Mouse (Mus musculus) urinary bladder, adult 2 months (tissue): ENCODE measurements around the gene Tex36. TPM values are rescaled to one million over a fixed set of nuclear protein-coding genes. Genes with fewer than 3 reads are reported as not detected.

Experiments used
- DNase-seq: peaks from one replicate; pipeline ENCODE4 v3.0.0; 2022; ENCODE audit warnings: low spot score
- polyA plus RNA-seq: library from polyadenylated mRNA; depleted of rRNA; stranded (reverse); fragments of >200 nt; gene quantifications from 2 replicates; pipeline ENCODE4 v1.2.3, GENCODE M21; 2012; rRNA removed

Gene Tex36
- polyA plus RNA-seq: not detected in 2 replicates

DNA sequence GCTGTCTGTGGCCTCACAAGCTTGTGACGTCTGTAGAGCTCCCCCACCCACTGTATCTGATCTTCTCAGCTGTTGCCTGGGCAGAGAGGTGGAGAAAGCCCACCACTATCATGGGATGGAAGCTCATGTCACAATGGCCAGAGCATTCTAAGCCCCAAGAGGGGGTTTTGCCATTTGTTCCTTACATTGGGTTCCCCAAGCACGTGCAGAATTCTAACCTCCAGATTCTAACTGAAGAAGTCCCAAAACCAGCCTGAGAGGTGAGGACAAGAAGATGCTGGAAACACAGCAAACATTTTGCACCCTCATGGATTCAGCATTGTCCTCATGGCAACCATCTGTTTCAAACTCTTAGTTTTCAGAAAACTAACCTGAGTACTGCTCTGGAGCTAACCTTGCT, at the start of gene Tex36:
TSS of gene Tex36 (minus strand) at position 101 of the 400 bp plus-strand sequence.
- no peak for DNase-seq

DNA sequence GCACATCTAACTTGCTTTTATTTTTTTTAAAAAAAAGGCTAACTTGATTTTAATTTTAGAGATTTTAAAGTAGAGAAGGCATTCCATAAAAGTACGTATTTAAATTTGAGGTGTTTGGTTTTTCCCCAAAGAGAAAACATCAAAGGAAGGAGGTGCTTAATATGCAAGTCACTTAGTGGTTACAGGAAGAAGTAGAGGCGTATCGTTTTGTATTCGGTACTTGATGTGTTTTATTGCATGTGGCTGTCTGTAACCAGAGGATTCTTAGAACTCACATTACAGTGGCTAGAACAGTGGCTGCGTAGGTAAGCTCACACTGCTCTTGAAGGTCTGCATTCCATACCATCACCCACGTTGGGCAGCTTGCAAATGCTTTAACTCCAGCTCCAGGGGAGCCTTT, 43.8 kb upstream of the Tex36 start:
- no peak for DNase-seq

DNA sequence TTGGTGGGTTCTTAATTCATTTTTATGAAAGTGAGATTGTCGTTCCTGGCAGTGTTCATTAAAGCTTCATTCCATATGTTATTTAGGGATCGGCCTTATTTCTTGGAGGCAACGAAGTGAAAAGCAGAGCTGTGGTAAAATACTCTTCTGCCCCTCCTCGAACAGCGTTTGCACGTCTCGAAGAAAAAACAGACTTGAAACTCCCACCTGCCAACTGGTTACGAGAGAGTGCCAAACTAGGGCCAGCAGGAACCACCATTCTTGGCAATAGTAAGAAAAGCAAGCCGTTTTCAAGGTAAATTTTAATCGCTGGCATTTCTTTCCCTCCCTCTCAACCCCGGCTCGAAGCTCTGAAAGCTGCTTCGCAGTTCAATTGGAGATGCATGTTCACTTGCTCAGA, 36.9 kb upstream of the Tex36 start:
- no peak for DNase-seq

DNA sequence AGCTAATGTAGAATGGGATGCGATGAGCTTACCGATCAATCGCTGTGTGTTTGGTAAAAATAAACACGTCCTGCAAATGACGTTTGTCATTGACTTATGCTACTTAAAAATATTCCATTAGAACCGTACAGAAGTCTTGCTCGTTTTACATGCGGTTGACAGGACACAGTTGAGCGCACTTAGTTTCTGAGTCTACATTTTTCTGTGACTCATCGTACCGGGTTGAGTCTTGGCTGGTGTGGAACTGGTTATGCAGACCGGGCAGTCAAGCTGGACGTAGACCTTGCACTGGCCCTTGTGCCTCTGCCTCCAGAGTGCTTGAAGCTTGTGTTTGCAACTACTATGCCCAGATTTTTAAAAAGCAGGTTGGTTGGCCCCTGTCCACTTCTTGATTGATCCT, 36.3 kb upstream of the Tex36 start:
- DNase-seq: no peak

DNA sequence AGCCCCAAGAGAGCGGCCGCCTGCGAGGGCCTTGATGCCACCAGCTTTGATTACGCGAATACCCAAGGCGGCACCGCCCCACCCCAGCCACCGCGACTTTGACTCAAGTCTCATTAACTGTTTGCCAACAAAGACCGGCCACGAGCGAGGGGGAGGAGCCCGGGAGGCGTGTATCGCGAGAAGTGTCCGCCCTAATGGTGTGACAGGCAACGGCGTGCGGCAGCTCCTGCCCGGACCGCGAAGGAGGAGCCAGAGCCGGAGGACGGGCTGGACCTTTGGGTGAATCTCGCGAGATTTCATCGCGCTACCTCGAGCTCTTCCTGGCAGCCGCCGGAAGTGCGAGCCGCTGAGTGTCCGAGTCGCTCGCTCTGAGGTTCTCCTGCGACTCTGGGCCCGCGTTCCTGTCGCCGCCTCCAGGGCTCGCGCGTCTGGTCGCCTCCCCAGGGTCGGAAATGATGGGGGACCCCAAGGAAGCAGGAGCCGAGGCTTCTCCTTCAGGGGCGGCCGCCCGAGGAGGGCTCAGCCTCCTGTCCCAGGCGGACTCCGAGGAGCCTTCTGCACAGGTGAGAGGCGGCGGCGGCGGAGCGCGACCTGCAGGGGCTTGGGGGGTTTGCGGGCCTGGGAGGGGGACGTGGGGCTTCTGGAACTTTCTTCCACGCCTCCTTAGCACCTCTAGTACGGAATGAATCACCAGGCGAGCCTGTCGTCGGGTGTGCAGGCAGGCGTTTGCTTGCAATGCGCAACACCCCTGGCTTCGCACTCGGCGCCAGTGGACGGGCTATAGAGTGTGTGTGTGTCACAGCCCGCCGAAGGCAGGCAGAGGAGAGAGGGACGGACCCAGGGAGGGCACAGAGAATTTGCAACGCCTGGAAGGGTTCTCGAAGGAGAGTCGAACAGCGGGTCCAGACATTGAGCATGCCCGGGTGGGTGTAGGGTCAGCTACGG, 35.7 kb upstream of the Tex36 start, which contains the start of gene Edrf1:
TSS of gene Edrf1 (plus strand) at position 183 of the 945 bp plus-strand sequence.
- DNase-seq: peak; percentile 92

DNA sequence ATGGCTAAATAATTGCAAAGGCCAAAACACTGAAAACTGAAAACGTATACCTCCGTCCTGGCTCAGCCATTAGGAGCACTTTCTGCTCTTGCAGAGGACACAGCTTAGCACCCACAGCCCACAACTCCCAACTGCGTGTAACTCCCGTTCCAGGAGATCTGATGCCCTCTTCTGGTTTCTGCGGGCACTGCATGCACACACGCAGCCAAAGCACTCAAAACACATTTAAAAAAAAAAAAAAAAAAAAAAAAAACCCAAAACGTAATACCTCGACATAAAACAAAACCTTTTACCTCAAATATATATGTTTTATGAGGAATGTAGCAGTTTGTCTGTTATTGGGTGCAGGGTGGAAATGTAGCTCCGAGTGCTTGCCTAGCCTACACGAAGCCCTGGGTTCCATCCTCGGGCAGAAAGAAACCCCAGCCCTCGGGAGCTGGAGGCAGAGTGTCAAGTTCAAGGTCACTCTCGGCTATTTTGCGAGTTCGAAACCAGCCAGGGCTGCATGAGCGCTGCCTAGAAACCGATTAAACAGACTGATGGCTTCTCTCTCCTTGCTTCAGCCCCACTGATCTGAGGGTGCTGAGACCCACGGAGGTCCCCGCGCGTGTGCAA, 34.9 kb upstream of the Tex36 start:
- DNase-seq: peak; percentile 62

DNA sequence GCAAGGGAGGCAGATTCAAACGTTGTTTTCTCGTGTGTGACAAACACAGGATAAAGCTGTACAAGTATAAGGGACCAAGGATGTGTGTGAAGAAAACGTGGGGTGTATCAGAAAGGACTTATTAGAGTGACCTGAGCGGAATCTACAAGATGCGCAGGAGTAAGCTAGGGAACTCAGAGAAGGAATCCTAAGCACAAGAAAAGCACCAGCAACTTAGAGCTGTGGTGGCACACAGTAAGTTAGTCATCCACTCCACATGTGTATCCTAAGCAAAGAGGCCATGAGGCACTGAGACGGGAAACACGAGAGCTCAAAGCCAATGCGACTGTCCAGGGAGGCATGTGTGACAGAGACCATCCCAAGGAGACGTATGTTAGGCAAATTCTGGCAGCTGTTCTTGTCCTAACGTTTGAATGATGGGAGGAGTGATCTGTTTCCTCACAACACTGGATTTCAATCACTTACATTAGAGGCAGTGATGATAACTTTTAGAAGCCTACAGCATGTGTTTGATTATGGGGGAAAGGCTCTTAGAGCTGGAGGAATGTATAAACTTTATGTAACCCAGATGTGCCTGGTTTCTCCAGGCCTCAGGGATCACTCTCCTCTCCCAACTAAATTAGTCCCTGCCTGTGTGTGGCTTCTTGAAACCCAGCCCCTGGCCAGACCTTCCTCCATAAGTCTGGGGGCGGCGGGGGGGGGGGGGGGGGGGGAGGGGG, 33.1 kb upstream of the Tex36 start:
- DNase-seq: no peak

DNA sequence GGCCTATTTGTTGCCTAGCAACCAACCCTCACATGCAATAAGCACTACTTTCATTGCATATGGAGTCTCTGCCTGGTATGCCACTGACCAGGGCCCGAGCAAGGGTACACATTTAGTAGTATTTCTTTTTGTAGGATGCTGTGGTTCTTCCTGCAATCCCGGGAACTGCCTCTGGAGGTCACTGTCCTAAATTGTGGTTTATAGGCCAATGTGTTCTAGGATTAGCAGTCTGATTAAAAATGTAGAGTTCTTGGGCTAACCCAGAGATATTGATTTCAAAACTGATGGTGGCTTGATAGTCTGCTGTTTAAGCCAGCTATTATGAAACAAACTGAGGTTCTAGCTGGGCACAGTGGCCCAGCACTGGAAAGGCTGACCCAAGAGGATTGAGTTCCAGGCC, 30.5 kb upstream of the Tex36 start:
- DNase-seq: no peak

DNA sequence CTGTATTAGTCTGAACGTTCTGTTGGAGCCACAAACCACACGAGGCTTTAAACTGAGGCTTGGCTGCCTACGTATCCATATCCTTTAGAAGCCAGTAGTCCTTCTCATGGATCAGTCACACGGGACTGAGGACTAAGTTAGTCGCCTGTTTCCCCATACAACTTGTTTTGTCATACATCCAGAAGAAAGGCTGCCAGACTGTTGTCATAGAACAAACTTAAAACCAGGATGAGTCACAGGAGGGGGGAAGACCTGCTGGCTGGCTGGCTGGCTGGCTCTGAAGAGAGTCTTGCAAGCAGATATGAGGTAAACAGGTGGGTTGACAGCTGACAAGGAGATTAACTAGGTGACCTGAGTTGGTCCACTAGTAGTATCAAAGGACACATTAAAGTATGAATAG, 28.9 kb upstream of the Tex36 start:
- DNase-seq: no peak

DNA sequence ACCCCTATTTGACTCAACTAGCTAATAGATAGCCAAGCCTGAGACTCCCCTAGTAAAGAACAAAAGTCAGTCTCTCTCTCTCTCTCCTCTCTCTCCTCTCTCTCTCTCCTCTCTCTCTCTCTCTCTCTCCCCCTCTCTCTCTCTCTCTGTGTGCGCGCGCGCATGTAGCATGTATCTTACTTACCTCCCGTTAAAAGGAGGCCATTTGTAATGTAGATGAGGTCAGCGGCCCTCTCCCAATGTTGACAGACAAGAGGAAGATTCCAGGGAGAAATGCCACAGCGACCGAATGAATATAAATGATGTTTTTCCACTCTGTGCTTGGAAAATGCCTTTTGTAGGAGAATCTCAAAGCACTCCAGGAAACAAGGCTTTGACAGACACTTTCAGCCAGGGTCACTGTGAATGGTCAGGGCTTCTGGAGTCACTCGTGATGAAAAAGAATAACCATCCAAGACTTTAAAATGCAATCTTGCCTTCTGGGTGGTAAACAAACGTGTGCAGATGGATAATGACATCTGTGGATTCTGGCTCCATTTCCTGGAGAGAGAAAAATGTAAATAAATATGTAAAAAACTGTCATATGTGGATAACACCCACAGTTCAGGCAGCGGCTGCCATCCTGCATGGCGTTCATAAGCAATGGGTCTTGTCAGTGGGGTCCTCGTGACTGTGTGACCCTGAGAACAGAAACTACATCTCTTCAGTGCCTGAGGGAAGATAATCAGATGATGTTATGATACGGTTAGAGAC, 25.4 kb upstream of the Tex36 start:
- DNase-seq: no peak

DNA sequence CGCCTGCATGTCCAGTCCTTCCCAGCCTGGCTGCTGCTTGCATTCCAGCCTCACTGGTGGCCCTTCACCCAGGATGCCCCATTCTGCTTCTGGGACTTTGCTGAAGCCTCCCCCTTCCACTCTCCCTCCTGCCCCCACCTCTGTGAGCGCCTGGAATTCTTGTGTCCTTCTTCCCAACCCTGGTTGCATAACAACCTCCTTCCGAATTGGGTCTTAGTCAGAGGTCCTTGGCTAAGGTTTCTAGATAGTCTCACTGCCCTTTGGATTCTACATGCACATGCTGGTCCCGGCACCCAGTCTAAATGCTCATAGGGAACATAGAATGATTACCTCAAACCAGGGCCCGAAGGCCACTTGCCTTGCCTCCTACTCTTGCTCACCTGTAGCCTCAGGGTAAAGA, 21.3 kb upstream of the Tex36 start:
- no peak for DNase-seq

DNA sequence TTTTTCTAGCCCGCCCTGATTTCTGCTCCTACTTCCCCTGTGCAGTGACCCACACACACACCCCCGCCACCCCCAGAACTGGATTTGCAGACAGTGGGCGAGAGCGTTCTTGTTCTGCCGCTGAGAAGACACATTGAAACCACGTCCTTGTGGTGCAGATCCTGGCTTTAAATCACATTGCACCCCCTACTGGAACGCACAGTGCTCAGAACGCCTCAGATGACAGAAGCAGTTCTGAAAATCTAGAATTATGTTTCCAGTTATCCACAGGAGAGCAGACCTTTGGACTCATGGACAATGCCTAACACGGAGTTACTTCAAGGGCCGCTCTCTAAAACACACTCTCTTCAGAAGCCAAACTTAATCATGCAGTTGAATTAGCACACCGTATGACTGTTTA, 18.8 kb upstream of the Tex36 start:
- no peak for DNase-seq

DNA sequence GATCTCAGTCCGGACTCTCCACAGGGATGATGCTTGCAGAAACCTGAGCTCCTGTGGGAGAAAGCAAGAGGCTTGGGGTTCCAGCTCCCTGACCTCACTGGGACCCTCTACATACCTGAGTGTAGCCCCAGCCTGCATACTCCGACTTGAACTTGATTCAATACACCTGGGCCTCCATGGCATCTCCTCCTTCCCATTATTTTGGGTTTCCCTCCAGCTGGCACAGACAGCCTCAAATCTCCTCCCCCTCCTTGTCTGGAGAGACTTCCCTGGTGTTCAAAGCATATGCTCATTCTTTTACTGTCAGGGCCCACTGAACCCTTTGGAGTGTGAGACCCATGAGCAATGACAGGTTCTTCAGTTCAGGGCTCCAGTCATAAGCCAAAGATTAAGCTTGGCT, 11.0 kb upstream of the Tex36 start:
- no peak for DNase-seq

DNA sequence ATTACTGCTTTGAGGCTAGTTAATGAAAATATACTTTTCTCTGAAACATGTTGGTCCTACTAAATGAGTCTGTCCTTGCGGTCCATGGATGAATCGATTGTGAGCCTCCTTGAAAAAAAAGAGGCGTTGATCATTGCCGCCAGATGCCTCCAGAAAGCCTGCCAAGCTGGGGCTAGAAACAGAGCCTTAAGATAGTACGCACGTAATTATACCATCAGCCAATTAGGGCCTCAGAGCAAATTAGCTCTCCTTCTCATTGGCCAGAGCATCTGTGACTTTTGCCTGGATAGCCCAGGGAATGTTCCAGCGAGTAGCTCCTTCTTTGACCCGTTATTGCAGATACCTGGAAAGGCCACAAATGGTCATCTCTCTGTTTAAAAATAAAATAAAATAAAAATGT, 7.6 kb upstream of the Tex36 start:
- no peak for DNase-seq

DNA sequence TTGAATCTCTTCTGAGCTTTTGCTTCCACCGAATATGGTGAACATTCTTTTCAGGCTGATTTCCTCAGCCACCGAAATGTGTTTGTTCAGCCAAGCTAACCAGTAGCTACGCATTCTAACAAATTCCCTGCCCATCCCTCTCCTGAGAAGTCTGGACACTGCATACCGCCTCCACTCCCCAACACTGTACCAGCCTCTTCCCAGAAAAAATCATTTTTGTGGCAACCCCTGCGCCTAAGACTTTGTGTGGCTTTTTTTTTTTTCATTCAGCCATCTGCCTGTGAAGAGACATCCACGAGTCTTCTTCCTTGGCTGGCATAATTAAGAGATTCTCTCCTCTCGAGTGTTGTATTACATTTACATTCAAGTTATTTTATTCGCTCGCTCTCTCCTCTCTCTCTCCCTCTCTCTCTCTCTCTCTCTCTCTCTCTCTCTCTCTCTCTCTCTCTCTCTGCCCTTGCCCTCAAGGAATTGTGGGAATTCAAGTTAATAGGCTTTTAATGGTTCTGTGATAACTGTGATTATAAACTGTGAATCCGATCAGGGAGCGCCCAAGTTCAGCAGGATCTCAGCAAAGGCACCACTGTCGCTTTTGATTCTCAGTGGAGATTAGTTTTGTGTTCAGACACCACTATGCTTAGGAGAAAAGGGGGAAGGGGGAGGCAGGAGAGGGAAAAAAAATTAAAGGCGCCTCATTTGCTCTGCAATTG, 6.8 kb upstream of the Tex36 start:
- no peak for DNase-seq

DNA sequence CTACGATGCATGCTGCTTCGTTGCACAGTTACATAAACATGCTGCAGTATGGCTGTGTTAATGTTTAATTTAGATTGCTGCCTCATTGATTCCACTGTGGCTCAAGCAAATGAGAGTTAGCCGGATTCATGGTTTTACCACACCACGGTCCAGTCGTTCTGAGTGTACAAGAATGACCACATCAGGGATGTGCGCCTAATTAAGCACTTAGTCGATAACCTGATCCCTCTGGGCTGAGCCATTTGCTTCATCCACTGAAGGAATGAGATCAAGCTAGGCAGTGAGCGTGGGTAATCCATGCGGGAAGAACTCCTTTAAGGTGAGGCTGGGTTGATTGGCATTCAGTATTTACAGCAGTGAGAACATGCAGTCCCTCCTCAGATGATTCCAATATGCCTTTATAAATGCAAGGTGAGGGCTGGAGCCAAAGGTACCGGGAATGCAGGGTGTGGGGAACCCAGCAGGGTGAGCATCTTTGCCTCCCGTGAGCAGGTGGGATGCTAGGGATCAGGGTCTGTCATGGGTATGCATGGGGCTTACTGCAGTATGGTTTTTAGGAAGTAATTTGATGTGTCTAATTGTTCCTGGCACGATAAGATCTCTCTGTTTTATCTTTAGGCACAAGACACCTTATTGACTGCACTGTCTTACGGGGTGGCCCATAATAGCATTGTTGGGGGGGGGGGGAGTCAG, 6.1 kb upstream of the Tex36 start:
- DNase-seq: no peak

DNA sequence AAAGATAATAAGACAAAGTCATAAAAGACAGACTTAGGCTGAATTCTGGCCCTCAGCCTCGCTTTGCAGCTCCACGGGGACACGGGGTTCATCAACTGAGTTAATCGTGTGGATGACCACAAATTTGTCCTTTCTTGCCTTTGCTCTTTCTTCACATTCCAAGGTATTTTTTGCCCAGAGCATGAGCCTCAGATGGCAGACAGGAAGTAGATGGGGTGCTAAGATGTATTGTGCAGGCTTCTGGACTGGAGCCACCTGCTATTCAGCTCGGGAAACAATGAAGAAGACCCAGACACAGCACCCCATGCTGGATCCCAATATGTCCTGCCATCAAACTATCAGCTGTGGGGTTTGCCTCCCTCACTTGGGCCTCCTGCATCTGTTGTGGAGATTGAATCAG, 5.4 kb upstream of the Tex36 start:
- DNase-seq: no peak

DNA sequence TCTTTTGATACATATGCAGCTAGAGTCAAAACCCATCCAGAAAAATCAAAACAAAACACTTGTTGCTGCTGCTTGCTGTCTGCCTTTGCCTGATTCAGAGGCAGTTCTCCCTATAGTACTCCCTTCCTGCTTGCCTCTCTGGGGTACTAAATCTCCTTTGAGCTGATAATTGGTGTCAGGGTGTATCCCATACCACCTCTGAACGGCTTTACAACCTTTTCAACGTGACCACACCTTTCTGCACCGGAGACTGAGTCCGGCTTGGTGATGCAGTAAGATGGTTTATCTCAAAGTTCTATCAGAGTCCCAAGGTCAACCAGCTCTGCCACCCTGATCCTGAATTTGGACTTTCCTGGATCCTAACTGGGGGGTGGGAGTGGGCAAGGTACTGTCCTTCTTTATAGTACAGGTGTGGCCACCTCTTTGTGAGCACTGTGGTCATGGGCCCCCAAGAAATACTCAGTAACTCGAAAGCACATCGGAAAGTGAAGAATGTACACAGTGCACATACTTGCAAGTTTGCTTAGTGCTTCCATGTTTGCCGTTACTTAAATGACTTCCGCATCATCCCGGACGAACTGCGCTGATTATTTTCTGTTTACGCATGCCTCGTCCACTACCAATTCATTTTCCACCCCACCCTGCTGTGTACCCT, 2.6 kb upstream of the Tex36 start:
- DNase-seq: no peak

DNA sequence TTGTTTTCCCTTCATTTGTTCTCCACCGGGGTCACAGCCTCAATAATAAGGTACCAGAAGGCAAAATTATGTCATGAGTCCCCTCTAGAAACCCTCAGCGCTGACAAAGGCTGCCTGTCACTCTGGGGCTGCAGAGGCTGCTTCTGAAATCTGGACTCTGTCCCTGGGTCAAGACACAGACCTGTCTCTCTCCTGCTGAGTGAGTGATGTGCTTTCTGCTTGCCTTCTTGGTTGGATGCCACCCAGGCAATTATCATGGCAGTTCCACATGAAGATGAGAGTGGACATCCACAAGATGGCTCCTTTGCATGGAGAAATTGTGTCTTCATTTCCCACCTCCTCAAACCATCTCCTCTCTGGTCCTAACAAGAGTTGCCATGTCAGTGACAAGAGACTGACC, 1.2 kb upstream of the Tex36 start:
- DNase-seq: no peak

DNA sequence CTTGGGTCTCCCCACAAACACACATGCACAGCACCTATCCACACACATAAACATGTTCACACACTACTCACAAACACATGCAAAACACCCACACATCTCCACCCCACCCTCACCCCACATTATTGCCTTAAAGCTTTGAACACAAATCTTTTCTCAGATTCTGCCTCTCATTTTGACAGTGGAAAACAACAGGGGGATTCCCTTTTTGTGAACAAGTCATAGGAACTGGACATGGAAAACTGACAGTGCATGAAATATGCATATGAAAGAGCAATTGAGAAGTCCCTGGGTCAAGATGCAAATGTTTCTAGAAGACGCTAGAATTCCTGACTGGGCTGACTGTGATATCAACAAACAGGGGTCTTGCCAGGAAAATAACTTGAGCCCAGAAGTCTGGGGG, 1.4 kb downstream of the Tex36 start:
- DNase-seq: no peak
